Mouse (Mus musculus): ENCODE data around the gene Gm10318.
A peak's percentile ranks its signal among the peaks of the same experiment; 100 is the strongest.

The Gm10318 gene

DNA sequence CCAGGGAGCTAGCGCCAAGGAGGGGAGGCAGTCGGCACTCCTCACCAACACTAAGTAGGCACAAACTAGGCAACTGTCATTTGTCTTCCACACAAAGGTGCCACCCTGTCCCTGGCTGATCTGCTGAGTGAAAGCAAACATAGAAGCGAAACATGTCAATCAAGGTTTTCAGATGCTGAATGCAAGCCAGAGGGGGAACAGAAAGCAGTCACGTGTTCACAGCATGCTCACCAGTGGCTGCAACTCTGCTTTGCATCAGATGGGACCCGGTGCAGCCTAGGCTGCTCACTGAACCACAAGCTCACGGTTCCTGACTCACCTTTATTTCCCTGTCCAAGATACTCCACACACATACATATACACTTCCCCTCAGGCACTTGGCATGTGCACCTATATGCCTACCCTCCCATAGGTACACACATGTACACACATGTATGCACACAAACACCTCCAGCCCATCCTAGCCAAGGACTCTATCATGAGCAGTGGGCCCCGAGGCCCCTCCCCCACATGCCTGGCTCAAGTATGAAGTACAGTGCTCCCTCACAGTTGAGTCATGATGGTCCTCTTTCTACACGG, 38.4 kb downstream of the Gm10318 start:
- DNase-seq (ENCODE audit: low spot score in 2 of 2) = no peak

GRCm38 (mm10) chr10:77895562-77895961, 42.9 kb downstream of the Gm10318 start:
- DNase-seq (ENCODE audit: low spot score in 2 of 2) = no peak

- no peak for DNase-seq (ENCODE audit: low spot score in 2 of 2)
Measured at GRCm38 (mm10) chr10:77900126-77900525, 47.5 kb downstream of the Gm10318 start.

DNA sequence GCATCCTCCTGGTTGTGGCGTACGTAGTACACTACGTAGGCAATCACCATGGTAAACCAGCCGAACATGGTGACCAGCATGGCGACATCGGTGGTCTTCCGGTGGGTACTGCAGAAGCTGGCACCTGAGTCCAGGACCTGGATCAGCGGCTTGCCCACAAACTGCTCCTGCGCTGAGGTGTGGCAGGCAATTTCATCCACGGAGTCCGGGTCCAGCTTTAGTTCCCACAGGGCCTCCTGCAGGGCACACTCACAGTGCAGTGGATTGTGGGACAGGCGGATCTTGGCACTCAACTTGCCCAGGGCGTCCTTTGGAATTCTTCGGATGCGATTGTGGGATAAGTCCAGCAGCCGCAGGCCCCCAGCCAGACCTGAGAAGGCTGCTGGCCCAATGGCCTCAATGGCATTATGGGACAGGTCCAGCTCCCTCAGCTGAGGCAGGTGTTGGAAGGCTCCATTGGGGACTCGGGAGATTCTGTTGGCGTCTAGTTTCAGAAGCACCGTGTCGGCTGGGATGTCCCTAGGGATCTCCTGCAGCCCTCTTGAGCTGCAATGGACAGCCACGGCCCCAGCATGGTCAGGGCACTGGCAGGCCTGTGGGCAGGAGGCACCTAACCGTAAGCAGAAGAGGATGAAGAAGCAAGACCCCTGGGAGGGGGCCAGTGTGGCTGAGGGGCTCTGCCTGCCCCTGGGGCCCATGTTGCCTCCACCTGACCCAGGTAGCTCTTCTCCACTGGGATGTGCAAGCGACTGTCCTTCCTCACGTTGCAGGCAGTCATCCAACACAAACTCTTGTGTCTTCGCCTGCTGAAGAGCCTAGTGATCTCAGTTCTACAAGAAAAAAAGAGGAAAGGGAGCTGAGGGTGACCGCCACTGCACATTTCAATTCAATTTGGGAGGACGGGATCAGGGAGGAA, 48.5 kb downstream of the Gm10318 start:
- peak in 1 of 2 experiments; percentile 25 for DNase-seq (ENCODE audit: low spot score in 2 of 2)

- DNase-seq (ENCODE audit: low spot score in 2 of 2) = no peak
Measured at GRCm38 (mm10) chr10:77901871-77902210, 49.2 kb downstream of the Gm10318 start.

DNA sequence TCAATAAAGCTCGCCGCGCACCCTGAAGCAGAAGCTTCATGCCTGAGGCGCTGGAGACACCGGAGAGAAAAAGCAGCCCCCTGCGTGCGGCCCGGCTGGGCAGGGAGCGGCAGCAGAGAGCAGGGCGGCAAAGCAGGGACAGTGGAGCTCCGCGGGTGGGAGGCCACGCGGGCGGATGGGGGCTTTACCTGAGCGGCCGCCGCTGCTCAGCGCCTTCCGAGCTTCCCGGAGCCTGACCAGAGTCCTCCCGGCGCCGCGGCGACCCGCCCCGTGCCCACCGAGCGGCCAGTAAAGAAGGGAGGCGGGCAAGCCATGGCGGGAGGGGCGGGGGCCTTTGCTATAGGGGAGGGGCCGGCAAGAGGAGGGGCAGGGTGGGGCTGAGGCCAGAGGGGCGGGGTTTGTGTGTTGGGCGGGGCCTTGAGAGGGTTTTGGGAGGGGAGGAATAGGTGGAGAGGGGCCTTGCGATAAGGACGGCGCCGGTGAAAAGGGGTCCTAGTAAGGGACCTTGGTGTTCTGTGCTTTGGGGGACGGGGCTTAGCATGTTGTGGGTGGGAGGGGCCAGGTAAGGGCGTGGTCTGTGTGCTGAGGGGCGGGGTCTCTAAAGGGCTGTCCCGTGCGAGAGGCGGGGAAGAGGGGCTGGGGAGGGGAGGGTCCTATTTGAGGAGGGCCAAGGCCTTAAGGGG, 49.7 kb downstream of the Gm10318 start, which contains the start of gene Lrrc3:
Gene Lrrc3, minus strand, starts transcription at position 326 of the 683 bp plus-strand sequence.
- DNase-seq (ENCODE audit: low spot score in 2 of 2) = peak; percentile 42 to 63

GRCm38 (mm10) chr10:77902894-77903715, 50.4 kb downstream of the Gm10318 start:
- peak; percentile 78 to 81 for DNase-seq (ENCODE audit: low spot score in 2 of 2)

All from frontal cortex, postnatal 10 days (tissue).